Mouse (Mus musculus): ENCODE results near the gene Mat1a. TPM values are rescaled to one million over a fixed set of nuclear protein-coding genes. Genes with fewer than 3 reads are reported as not detected.

Gene Mat1a
- total RNA-seq, 2 experiments from 2014 or later = not detected

DNA sequence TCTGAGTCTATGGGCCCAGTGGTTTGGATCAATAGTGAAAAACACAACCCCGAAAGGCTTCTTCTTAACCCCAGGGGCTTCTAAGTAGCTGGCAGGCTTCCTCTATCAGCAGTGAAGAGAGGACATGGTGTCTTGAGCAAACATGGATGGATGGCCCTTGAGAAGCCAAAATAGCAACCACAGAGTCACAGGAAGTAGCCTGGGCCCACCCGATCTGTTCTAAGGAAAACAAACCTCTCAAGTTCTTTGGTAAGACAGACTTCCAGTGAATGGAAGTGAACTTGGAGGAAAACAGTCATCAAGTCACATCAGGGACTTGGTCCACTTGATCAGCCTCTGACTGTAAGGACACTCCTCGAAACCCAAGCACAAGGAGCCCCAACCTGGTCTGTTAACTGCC lies 42.1 kb downstream of the Mat1a start:
- H3K4me3 ChIP-seq = no peak overlapping the region
- TF ChIP-seq CTCF (IDR thresholded peaks at IDR 0.05) = no peak
- DNase-seq (ENCODE audit: extremely low spot score in 1 of 2, low spot score in 2 of 2) = no peak
- no peak overlapping the region for H3K27ac ChIP-seq
- intact Hi-C loops (cut with DNase I) = no loop called here

GRCm38 (mm10) chr14:41147356-41147755 lies 42.5 kb downstream of the Mat1a start:
- intact Hi-C loops (cut with DNase I) = no loop called here
- TF ChIP-seq CTCF (IDR thresholded peaks at IDR 0.05) = no peak
- no peak overlapping the region for H3K4me3 ChIP-seq
- H3K27ac ChIP-seq = no peak overlapping the region
- no peak for DNase-seq (ENCODE audit: extremely low spot score in 1 of 2, low spot score in 2 of 2)

DNA sequence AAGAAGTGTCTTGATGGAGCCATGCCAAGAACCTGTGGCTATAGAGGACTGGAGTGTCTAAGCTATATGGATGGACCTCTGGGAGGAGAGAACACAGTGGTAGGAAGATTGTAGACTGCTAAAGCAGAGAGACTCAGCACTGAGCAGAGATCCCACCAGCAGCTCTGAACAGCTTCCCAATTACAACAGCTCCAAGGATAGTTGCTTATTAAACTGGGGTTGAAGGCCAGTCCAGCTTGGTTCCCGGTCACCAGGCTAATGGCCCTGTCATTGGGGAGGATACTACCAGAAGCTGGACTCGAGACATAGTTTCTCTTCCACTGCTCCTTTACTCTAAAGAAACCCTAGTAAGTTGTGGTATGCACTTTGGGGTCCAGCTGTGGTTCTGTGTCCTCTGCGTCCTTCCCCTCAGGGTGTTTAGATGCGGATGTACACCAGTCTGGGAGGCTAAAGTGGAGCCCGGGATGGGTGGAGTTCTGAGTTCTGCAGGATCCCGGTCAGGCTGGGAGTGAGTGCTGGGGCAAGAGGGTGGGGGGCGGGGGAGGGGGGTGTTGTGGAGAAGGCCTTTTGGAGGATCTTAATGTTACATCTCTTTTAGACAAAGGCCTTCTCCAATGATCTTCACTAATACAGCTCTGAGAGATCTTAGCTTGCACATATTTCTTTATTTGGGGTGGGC lies 46.5 kb downstream of the Mat1a start, which contains the start of gene Mbl1:
Gene Mbl1, plus strand, starts transcription at position 239 of the 679 bp plus-strand sequence.
- no peak for TF ChIP-seq CTCF (IDR thresholded peaks at IDR 0.05)
- H3K4me3 ChIP-seq = no peak within 1 kb of the TSS
- no peak for DNase-seq (ENCODE audit: extremely low spot score in 1 of 2, low spot score in 2 of 2)
- no peak within 1 kb of the TSS for H3K27ac ChIP-seq
- intact Hi-C loops (cut with DNase I) = no loop called here

GRCm38 (mm10) chr14:41160076-41160475 lies 55.2 kb downstream of the Mat1a start:
- Histone ChIP-seq H3K4me3 (no peak overlapping the region), H3K27ac (no peak overlapping the region)
- intact Hi-C loops (cut with DNase I) = no loop called here
- no peak for TF ChIP-seq CTCF (IDR thresholded peaks at IDR 0.05)
- DNase-seq (ENCODE audit: extremely low spot score in 1 of 2, low spot score in 2 of 2) = no peak

DNA sequence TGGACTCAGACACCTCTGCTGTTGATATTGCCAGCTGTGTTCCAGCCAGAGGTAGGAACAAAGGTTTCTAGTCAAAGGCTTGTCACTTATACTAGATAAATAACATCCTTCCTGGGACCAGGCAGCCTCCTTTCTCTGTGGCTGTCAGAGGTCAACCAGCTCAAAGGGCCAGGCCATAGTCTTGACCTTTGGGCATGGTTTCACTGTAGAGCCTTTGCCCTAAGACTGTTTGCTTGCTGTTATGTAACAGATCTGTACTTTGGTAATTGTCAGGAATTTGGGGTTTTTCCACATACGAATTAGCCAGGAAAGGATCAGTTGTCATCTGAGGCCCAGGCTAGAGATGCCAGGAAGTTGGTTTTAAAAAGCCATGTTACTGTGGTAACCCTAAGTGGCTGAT lies 55.9 kb downstream of the Mat1a start:
- Histone ChIP-seq H3K4me3 (no peak overlapping the region), H3K27ac (no peak overlapping the region)
- intact Hi-C loops (cut with DNase I) = no loop called here
- no peak for TF ChIP-seq CTCF (IDR thresholded peaks at IDR 0.05)
- no peak for DNase-seq (ENCODE audit: extremely low spot score in 1 of 2, low spot score in 2 of 2)

GRCm38 (mm10) chr14:41162663-41163062 lies 57.8 kb downstream of the Mat1a start:
- intact Hi-C loops (cut with DNase I) = loop anchor here (1.0 kb wide), 2 partner anchors 34 to 69 kb away; no protein-coding TSS in a partner anchor

DNA sequence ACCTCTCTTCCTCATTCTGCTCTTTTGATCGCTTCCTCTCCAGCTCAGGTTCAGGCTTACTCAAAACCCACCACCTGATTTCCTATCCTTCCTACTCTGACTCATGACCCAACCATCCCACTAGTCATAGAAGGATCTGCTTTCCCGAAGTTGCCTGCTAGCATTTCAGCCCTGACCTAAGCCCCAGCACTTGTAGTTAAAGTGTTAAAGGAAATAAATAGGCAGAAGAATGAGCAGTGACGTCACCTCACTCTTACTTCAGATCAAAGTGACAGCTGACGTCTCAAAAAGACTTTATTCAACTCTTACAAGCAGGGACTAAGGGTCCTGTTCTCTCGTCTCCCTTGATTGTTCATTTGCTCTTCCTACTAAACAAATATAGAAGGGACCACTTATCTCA lies 62.4 kb downstream of the Mat1a start:
- TF ChIP-seq CTCF (IDR thresholded peaks at IDR 0.05) = no peak
- H3K4me3 ChIP-seq = no peak overlapping the region
- DNase-seq (ENCODE audit: extremely low spot score in 1 of 2, low spot score in 2 of 2) = no peak
- intact Hi-C loops (cut with DNase I) = no loop called here
- H3K27ac ChIP-seq = no peak overlapping the region

More at GRCm38 (mm10) chr14:41162663-41163062, 57.8 kb downstream of the Mat1a start:
- DNase-seq (ENCODE audit: extremely low spot score in 1 of 2, low spot score in 2 of 2) = peak; percentile 17 to 56
- peak; percentile 82 for TF ChIP-seq CTCF (IDR thresholded peaks at IDR 0.05)
- Histone ChIP-seq H3K27ac (no peak overlapping the region), H3K4me3 (no peak overlapping the region)

DNA sequence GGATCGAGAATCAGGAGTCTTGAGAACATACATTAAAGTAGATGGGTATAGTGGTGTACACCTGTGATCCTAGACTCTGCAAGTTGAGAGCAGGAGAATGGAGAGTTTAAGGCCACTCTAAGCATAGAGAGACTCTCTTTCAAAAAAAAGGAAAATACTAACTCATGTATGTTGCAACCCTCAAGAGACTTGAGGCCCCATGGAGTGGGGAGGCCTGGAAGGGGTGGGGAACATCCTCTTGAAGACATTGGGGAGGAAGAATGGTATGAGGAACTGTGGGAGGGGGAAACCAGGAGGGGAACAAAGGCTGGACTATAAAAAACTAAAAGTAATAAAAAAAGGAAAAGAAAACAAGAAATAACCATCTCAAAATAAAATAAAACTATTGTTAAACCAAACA lies 63.7 kb downstream of the Mat1a start:
- no peak for TF ChIP-seq CTCF (IDR thresholded peaks at IDR 0.05)
- H3K4me3 ChIP-seq = no peak overlapping the region
- intact Hi-C loops (cut with DNase I) = no loop called here
- no peak overlapping the region for H3K27ac ChIP-seq
- no peak for DNase-seq (ENCODE audit: extremely low spot score in 1 of 2, low spot score in 2 of 2)

DNA sequence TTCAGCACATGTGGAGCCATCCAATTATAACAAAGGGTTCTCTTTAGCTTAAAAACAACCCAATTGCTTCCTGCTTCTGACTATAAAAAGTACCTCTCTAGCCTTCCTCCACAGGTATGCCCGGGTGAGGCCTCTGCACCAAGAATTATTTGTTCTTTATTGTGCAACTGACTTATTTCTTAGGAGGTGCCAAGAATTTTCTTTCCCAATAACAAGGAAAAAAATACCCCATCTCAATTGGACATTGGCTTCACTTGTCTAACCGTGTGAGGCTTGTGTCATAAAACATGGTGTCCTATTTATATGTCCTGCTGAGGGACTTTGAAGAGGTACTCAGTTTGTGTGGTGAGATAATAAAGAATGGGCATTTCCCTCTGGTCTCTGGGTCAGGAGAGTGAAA lies 65.7 kb downstream of the Mat1a start:
- DNase-seq (ENCODE audit: extremely low spot score in 1 of 2, low spot score in 2 of 2) = no peak
- intact Hi-C loops (cut with DNase I) = no loop called here
- Histone ChIP-seq H3K4me3 (no peak overlapping the region), H3K27ac (no peak overlapping the region)
- no peak for TF ChIP-seq CTCF (IDR thresholded peaks at IDR 0.05)

Other genes starting within 250 kb of the Mat1a start
- gene Sh2d4b, start 211.8 kb upstream of the Mat1a start, total RNA-seq (2021) = 1 to 10 TPM; 5.8 to 6.7 TPM
- gene Tspan14, start 138.2 kb upstream of the Mat1a start, total RNA-seq (2021) = 10 to 100 TPM; 50.2 to 52.1 TPM
- gene Fam213a, start 91.2 kb upstream of the Mat1a start, total RNA-seq (2021) = 100 to 1,000 TPM; 106 to 123 TPM
- gene Dydc2, start 35.8 kb upstream of the Mat1a start, total RNA-seq (2021) = 1 to 10 TPM in 1 of 2 experiments, under 1 TPM in 1; 0.75 to 1.2 TPM
- not detected for gene Dydc1, start 32.1 kb upstream of the Mat1a start, total RNA-seq (2021)
- gene Sftpa1, start 26.7 kb downstream of the Mat1a start, total RNA-seq (2021) = not detected
- not detected for gene Mbl1, start 46.4 kb downstream of the Mat1a start, total RNA-seq (2021)
- gene Sftpd, start 80.1 kb downstream of the Mat1a start, total RNA-seq (2021) = not detected
- gene Gm2832, start 173.8 kb downstream of the Mat1a start, total RNA-seq (2021) = under 1 TPM; 0.49 to 0.72 TPM
- not detected for gene Gm5798, start 243.6 kb downstream of the Mat1a start, total RNA-seq (2021)